Mouse (Mus musculus) CH12.LX (cell line): ENCODE measurements around the gene Phrf1. TPM values are rescaled to one million over a fixed set of nuclear protein-coding genes. Genes with fewer than 3 reads are reported as not detected.
A peak's percentile ranks its signal among the peaks of the same experiment; 100 is the strongest.

Source experiments
- DNase-seq: peaks from one replicate; pipeline ENCODE4 v3.0.0-alpha.2; 2013; ENCODE audit errors: extremely low read depth
- H3K27ac ChIP-seq: 2 replicates; pipeline ENCODE4 v1.5.1; 2012; ENCODE audit warnings: low read depth, mild to moderate bottlenecking, control low read depth, moderate library complexity; ENCODE audit not compliant: insufficient read depth
- H3K27me3 ChIP-seq: replicated peaks from 2 replicates; pipeline ENCODE3; 2012; ENCODE audit warnings: inconsistent platforms
- H3K36me3 ChIP-seq, 2 experiments: replicated peaks in 1 of 2; 2 replicates each; pipeline versions ENCODE3 to v1.6.1; 2012; ENCODE audit warnings: inconsistent platforms in 1 of 2, low read length in 1 of 2, mild to moderate bottlenecking in 1 of 2, mixed read lengths in 1 of 2, moderate library complexity in 1 of 2; ENCODE audit not compliant: control insufficient read depth in 1 of 2, insufficient read depth in 1 of 2
- H3K4me1 ChIP-seq, 2 experiments: 2 replicates each; pipeline ENCODE4 v1.6.1; 2012; ENCODE audit warnings: inconsistent platforms in 1 of 2, moderate library complexity in 1 of 2; ENCODE audit not compliant: insufficient read depth in 2 of 2, control insufficient read depth in 1 of 2
- H3K4me2 ChIP-seq: 2 replicates; pipeline ENCODE4 v1.6.1; 2012; ENCODE audit warnings: low read depth, mild to moderate bottlenecking, control low read depth; ENCODE audit not compliant: poor library complexity, insufficient read depth, severe bottlenecking
- H3K4me3 ChIP-seq, 3 experiments: fragments of 150-350 bp in 1 of 3; sonication (generic) in 1 of 3; replicated peaks in 1 of 3; 2 replicates each; pipeline versions ENCODE3 to v1.5.1; 2011 to 2012; ENCODE audit warnings: low read depth in 2 of 3, low read length in 2 of 3, mild to moderate bottlenecking in 2 of 3, moderate library complexity in 2 of 3, control low read depth in 1 of 3, improper control_type of control experiment in 1 of 3, inconsistent platforms in 1 of 3, mixed read lengths in 1 of 3; ENCODE audit not compliant: poor library complexity in 1 of 3
- H3K79me2 ChIP-seq: replicated peaks from 2 replicates; pipeline ENCODE4 v1.6.1; 2012; ENCODE audit warnings: mild to moderate bottlenecking, moderate library complexity; ENCODE audit not compliant: control insufficient read depth, poor library complexity, insufficient read depth, severe bottlenecking; ENCODE audit errors: extremely low read depth
- H3K9ac ChIP-seq: 2 replicates; pipeline ENCODE4 v1.6.1; 2012; ENCODE audit warnings: low read depth, mild to moderate bottlenecking, control low read depth, moderate library complexity; ENCODE audit not compliant: insufficient read depth
- H3K9me3 ChIP-seq: replicated peaks from 2 replicates; pipeline ENCODE3; 2012; ENCODE audit warnings: low read length, inconsistent platforms, mixed read lengths
- BHLHE40 ChIP-seq: IDR thresholded peaks from 2 replicates; pipeline ENCODE4 v1.6.1; 2011; ENCODE audit warnings: mild to moderate bottlenecking, low read depth, low read length, improper control_type of control experiment
- CHD1 ChIP-seq: IDR thresholded peaks from 2 replicates; pipeline ENCODE4 v1.6.1; 2012; ENCODE audit warnings: low read depth, low read length, improper control_type of control experiment, inconsistent platforms
- CHD2 ChIP-seq: IDR thresholded peaks from 2 replicates; pipeline ENCODE4 v1.6.1; 2011; ENCODE audit warnings: low read length, improper control_type of control experiment
- CTCF ChIP-seq, 2 experiments: IDR thresholded peaks in 1 of 2; conservative IDR thresholded peaks in 1 of 2; 2 replicates each; pipeline ENCODE4 v1.5.1; 2011 to 2012; ENCODE audit warnings: low read depth in 2 of 2, low read length in 2 of 2, improper control_type of control experiment in 1 of 2, inconsistent platforms in 1 of 2, mild to moderate bottlenecking in 1 of 2, moderate library complexity in 1 of 2
- ELF1 ChIP-seq: IDR thresholded peaks from 2 replicates; pipeline ENCODE4 v1.6.1; 2014; ENCODE audit warnings: low read depth, mild to moderate bottlenecking, inconsistent platforms, low read length, improper control_type of control experiment
- ETS1 ChIP-seq: conservative IDR thresholded peaks from 2 replicates; pipeline ENCODE4 v1.6.1; 2012; ENCODE audit warnings: low read depth, mild to moderate bottlenecking, inconsistent platforms, low read length, improper control_type of control experiment, moderate library complexity
- IRF4 ChIP-seq: IDR thresholded peaks from 2 replicates; pipeline ENCODE4 v1.6.1; 2014; ENCODE audit warnings: low read depth, mild to moderate bottlenecking, inconsistent platforms, low read length, improper control_type of control experiment
- JUN ChIP-seq: IDR thresholded peaks from 2 replicates; pipeline ENCODE4 v1.6.1; 2011; ENCODE audit warnings: low read depth, mild to moderate bottlenecking, low read length, improper control_type of control experiment, moderate library complexity; ENCODE audit not compliant: insufficient read depth
- JUND ChIP-seq: conservative IDR thresholded peaks from 2 replicates; pipeline ENCODE4 v1.6.1; 2011; ENCODE audit warnings: low read depth, low read length, improper control_type of control experiment
- KAT2A ChIP-seq: IDR thresholded peaks from 2 replicates; pipeline ENCODE4 v1.6.1; 2012; ENCODE audit warnings: low read length, improper control_type of control experiment, inconsistent platforms; ENCODE audit not compliant: insufficient replicate concordance
- MAX ChIP-seq: IDR thresholded peaks from 2 replicates; pipeline ENCODE4 v1.6.1; 2011; ENCODE audit warnings: low read length, improper control_type of control experiment
- MAZ ChIP-seq: IDR thresholded peaks from 2 replicates; pipeline ENCODE4 v1.6.1; 2012; ENCODE audit warnings: low read depth, mild to moderate bottlenecking, inconsistent platforms, low read length, improper control_type of control experiment, moderate library complexity
- MEF2A ChIP-seq: IDR thresholded peaks from 2 replicates; pipeline ENCODE4 v1.6.1; 2014; ENCODE audit warnings: low read depth, mild to moderate bottlenecking, inconsistent platforms, low read length, improper control_type of control experiment, borderline replicate concordance
- MXI1 ChIP-seq: IDR thresholded peaks from 2 replicates; pipeline ENCODE4 v1.6.1; 2011; ENCODE audit warnings: mild to moderate bottlenecking, low read depth, low read length, improper control_type of control experiment
- MYC ChIP-seq: IDR thresholded peaks from 2 replicates; pipeline ENCODE4 v1.6.1; 2011; ENCODE audit warnings: low read depth, mild to moderate bottlenecking, improper control_type of control experiment, low read length
- NELFE ChIP-seq: IDR thresholded peaks from 2 replicates; pipeline ENCODE4 v1.6.1; 2011; ENCODE audit warnings: low read depth, low read length, improper control_type of control experiment
- NRF1 ChIP-seq: IDR thresholded peaks from 2 replicates; pipeline ENCODE4 v1.6.1; 2014; ENCODE audit warnings: low read depth, mild to moderate bottlenecking, inconsistent platforms, low read length, improper control_type of control experiment, moderate library complexity
- PAX5 ChIP-seq: IDR thresholded peaks from 2 replicates; pipeline ENCODE4 v1.6.1; 2012; ENCODE audit warnings: low read length, inconsistent platforms, mixed read lengths
- POLR2A ChIP-seq: IDR thresholded peaks from 2 replicates; pipeline ENCODE4 v1.6.1; 2011; ENCODE audit warnings: low read depth, mild to moderate bottlenecking, improper control_type of control experiment, low read length
- POLR2AphosphoS2 ChIP-seq: IDR thresholded peaks from 2 replicates; pipeline ENCODE4 v1.6.1; 2011; ENCODE audit warnings: low read depth, low read length, improper control_type of control experiment
- RAD21 ChIP-seq: IDR thresholded peaks from 2 replicates; pipeline ENCODE4 v1.6.1; 2011; ENCODE audit warnings: low read depth, mild to moderate bottlenecking, low read length, improper control_type of control experiment, moderate library complexity
- RCOR1 ChIP-seq: conservative IDR thresholded peaks from 2 replicates; pipeline ENCODE4 v1.6.1; 2012; ENCODE audit warnings: low read depth, mild to moderate bottlenecking, inconsistent platforms, low read length, improper control_type of control experiment
- SIN3A ChIP-seq: IDR thresholded peaks from 2 replicates; pipeline ENCODE4 v1.6.1; 2012; ENCODE audit warnings: low read length, improper control_type of control experiment, inconsistent platforms
- UBTF ChIP-seq: IDR thresholded peaks from 2 replicates; pipeline ENCODE4 v1.6.1; 2012; ENCODE audit warnings: low read depth, mild to moderate bottlenecking, inconsistent platforms, low read length, improper control_type of control experiment, moderate library complexity
- USF1 ChIP-seq: IDR thresholded peaks from 2 replicates; pipeline ENCODE4 v1.6.1; 2014; ENCODE audit warnings: low read depth, mild to moderate bottlenecking, inconsistent platforms, low read length, improper control_type of control experiment
- USF2 ChIP-seq: conservative IDR thresholded peaks from 2 replicates; pipeline ENCODE4 v1.6.1; 2011; ENCODE audit warnings: low read depth, low read length, improper control_type of control experiment
- ZC3H11A ChIP-seq: IDR thresholded peaks from 2 replicates; pipeline ENCODE4 v1.6.1; 2012; ENCODE audit warnings: low read depth, mild to moderate bottlenecking, inconsistent platforms, low read length, improper control_type of control experiment
- ZKSCAN1 ChIP-seq: IDR thresholded peaks from 2 replicates; pipeline ENCODE4 v1.6.1; 2012; ENCODE audit warnings: low read depth, inconsistent platforms, low read length, improper control_type of control experiment, borderline replicate concordance
- ZNF384 ChIP-seq: IDR thresholded peaks from 2 replicates; pipeline ENCODE4 v1.6.1; 2012; ENCODE audit warnings: low read depth, low read length, improper control_type of control experiment, inconsistent platforms
- dilution Hi-C: fragments of 300-500 bp; cut with MboI; formaldehyde crosslinking; loops from 2 replicates; pipeline ENCODE4 v1.14.3; 2020; ENCODE audit warnings: low sequenced_read_pairs; ENCODE audit not compliant: extremely low pct_unique_long_range_greater_than_20kb, extremely low pct_ligation_motif_present
- in situ Hi-C: fragments of 300-500 bp; cut with MboI; formaldehyde crosslinking; loops from 3 replicates; pipeline ENCODE4 v1.14.3; 2019; ENCODE audit warnings: low sequenced_read_pairs, low pct_ligation_motif_present, low pct_unique_long_range_greater_than_20kb, mixed read lengths
- polyA plus RNA-seq: library from polyadenylated mRNA; unstranded; fragments of >175 nt; gene quantifications from 2 replicates; pipeline ENCODE4 v1.2.1, GENCODE M21; 2012; ENCODE audit warnings: low read depth; ENCODE audit not compliant: insufficient read length
- total RNA-seq, 2 experiments: library from RNA; depleted of rRNA; stranded (reverse); fragments of 300-350 nt in 1 of 2; fragments of >200 nt in 1 of 2; gene quantifications; 2 replicates each; pipeline ENCODE4 v1.2.3; 2012 to 2014

Phrf1 gene
- total and polyA plus RNA-seq, 3 experiments: 22.4 to 59.2 (median 52.5) TPM

DNA sequence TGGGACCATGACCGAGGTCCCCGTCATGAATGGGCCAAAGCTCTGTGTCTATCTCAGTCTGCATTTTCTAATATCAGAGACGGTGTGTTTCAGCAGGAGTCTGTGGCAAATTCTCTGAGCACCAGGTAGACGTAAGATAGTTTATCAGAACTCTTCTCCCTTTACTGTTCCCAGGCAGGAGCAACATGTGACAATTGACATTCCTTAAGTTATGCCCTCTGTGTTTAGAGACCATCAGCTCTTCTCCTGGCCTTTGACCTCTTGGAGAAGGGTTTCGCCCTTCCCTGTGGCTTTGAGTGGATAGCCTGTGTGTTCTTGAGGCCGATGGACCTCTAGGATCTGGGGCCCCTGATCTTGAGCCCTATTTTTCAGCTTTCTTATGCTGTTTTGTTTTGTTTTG lies 1.1 kb downstream of the Phrf1 start:
- no peak for TF ChIP-seq JUN
- no peak for TF ChIP-seq BHLHE40
- TF ChIP-seq KAT2A: no peak
- no peak for TF ChIP-seq USF2
- no peak for TF ChIP-seq ZNF384
- no peak for TF ChIP-seq ZKSCAN1
- TF ChIP-seq POLR2AphosphoS2: no peak
- no peak for TF ChIP-seq CHD1
- no peak for TF ChIP-seq NELFE
- TF ChIP-seq PAX5: no peak
- TF ChIP-seq RAD21: no peak
- no peak for TF ChIP-seq ZC3H11A
- TF ChIP-seq NRF1: no peak
- no peak for TF ChIP-seq MAX
- no peak for TF ChIP-seq RCOR1
- no peak for TF ChIP-seq IRF4
- TF ChIP-seq POLR2A: no peak
- no peak for TF ChIP-seq MAZ
- H3K9ac ChIP-seq: peak overlapping the region; percentile 95
- H3K9me3 ChIP-seq: peaks cover 7% of the 10 kb centered on the region
- peaks cover 48% of the 10 kb centered on the region for H3K79me2 ChIP-seq
- no peak for DNase-seq
- peaks cover 13% of the 10 kb centered on the region for H3K27me3 ChIP-seq
- dilution Hi-C loops: no loop called here
- H3K4me1 ChIP-seq: peaks cover 4 to 30% of the 10 kb centered on the region in 2 experiments; a peak in 3 of 4 replicates
- peak overlapping the region; percentile 88 to 100 (median 99) for H3K4me3 ChIP-seq
- peaks cover 33 to 45% of the 10 kb centered on the region in 2 experiments for H3K36me3 ChIP-seq
- peak overlapping the region; percentile 96 for H3K4me2 ChIP-seq
- H3K27ac ChIP-seq: no peak overlapping the region
- in situ Hi-C loops: no loop called here

GRCm38 (mm10) chr7:141230570-141230969 lies 2.0 kb downstream of the Phrf1 start:
- no peak overlapping the region for H3K4me3 ChIP-seq
- dilution Hi-C loops: no loop called here
- no peak overlapping the region for H3K27ac ChIP-seq

More at GRCm38 (mm10) chr7:141230570-141230969, 2.0 kb downstream of the Phrf1 start:
- H3K4me1 ChIP-seq: peaks cover 4 to 30% of the 10 kb centered on the region in 2 experiments; a peak in 3 of 4 replicates
- peaks cover 5% of the 10 kb centered on the region for H3K27me3 ChIP-seq
- in situ Hi-C loops: no loop called here
- peaks cover 51% of the 10 kb centered on the region for H3K79me2 ChIP-seq
- DNase-seq: no peak
- 0 out of 2 replicates have a peak overlapping the region, but pooled peaks have one; percentile 96 for H3K4me2 ChIP-seq
- H3K9me3 ChIP-seq: peaks cover 7% of the 10 kb centered on the region
- H3K9ac ChIP-seq: no peak overlapping the region
- H3K36me3 ChIP-seq: peaks cover 38 to 54% of the 10 kb centered on the region in 2 experiments
- no peak for TF ChIP-seq MEF2A
- no peak for TF ChIP-seq MXI1
- no peak for TF ChIP-seq IRF4
- TF ChIP-seq CTCF (conservative IDR thresholded peaks at IDR 0.05 in 1 of 2, IDR thresholded peaks at IDR 0.05 in 1 of 2; ENCODE audit: low read depth in 2 of 2, low read length in 2 of 2): no peak
- TF ChIP-seq USF2: no peak
- TF ChIP-seq SIN3A: no peak
- TF ChIP-seq ELF1: no peak
- TF ChIP-seq UBTF: no peak
- no peak for TF ChIP-seq ZKSCAN1
- TF ChIP-seq USF1: no peak
- TF ChIP-seq RCOR1: no peak
- no peak for TF ChIP-seq POLR2A
- no peak for TF ChIP-seq JUND
- no peak for TF ChIP-seq RAD21
- TF ChIP-seq MAX: no peak
- no peak for TF ChIP-seq JUN
- no peak for TF ChIP-seq ETS1
- TF ChIP-seq CHD2: no peak
- TF ChIP-seq MYC: no peak
- no peak for TF ChIP-seq MAZ
- TF ChIP-seq, all 38 proteins: peak for 0
